Mouse (Mus musculus) bone marrow macrophage, adult 2 months (primary cell): ENCODE data around the gene Camkk1.

Source experiments
- CTCF ChIP-seq: IDR thresholded peaks from 2 replicates; pipeline ENCODE4 v1.5.1; 2012; ENCODE audit warnings: low read depth, mild to moderate bottlenecking, low read length, moderate library complexity
- POLR2A ChIP-seq: IDR thresholded peaks from 2 replicates; pipeline ENCODE4 v1.6.1; 2012; ENCODE audit warnings: mild to moderate bottlenecking, low read depth, low read length, borderline replicate concordance

DNA sequence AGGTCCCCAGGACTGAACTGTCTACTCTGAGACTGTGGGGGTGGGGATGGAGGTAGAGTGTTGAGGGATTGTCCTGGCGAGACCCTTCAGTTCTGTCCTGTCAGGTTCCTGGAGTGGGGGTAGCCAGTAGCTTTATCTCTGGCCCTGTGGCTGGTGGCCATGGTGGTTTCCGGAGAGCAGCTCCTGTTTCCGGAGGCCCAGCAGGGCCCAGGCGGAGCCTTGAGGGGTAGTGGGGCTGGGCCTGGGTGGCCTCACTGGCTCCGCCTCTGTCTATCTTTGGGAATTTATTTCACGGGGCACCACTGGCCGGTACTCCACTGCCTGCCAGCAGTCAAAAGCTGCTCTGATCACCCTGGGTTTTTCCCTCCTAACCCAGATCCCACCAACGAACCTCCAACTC is 20.0 kb upstream of the Camkk1 start, which contains the start of gene P2rx1:
- TF ChIP-seq POLR2A, result no peak
- no peak for TF ChIP-seq CTCF
